Mouse (Mus musculus) forebrain, embryonic 10.5 days (tissue): ENCODE measurements at regions not wholly inside any gene's neighbourhood (a gene's known extent, or its start where the extent isn't known, plus 50 kb on each side); places are given as distances from the start of the nearest gene placed in this dataset.

Experiments used
- DNase-seq: peaks from one replicate; pipeline ENCODE4 v3.0.0-alpha.2; 2017; ENCODE audit warnings: low spot score; ENCODE audit errors: extremely low spot score
- H3K27ac ChIP-seq: fragments of 300-500 bp; sonication (generic); 2 replicates; pipeline ENCODE4 v1.5.1; 2016; ENCODE audit warnings: mild to moderate bottlenecking
- H3K27me3 ChIP-seq: fragments of 300-500 bp; sonication (generic); 2 replicates; pipeline ENCODE4 v1.6.1; 2016; ENCODE audit warnings: mild to moderate bottlenecking; ENCODE audit not compliant: poor library complexity, severe bottlenecking
- H3K36me3 ChIP-seq: fragments of 300-500 bp; sonication (generic); replicated peaks from 2 replicates; pipeline ENCODE4 v1.6.1; 2016; ENCODE audit warnings: mild to moderate bottlenecking, moderate library complexity
- H3K4me1 ChIP-seq: fragments of 300-500 bp; sonication (generic); 2 replicates; pipeline ENCODE4 v1.6.1; 2016
- H3K4me3 ChIP-seq: fragments of 300-500 bp; sonication (generic); 2 replicates; pipeline ENCODE4 v1.5.1; 2016; ENCODE audit warnings: mild to moderate bottlenecking, moderate library complexity
- H3K9me3 ChIP-seq: fragments of 300-500 bp; sonication (generic); 2 replicates; pipeline ENCODE4 v1.6.1; 2016; ENCODE audit warnings: mild to moderate bottlenecking, moderate library complexity
- WGBS: fragments of 180-500 bp; shearing (Covaris S2); methylation state at CpG from one replicate; pipeline ENCODE4 v1.1.7; 2016; 5-methylcytosine and 5-hydroxymethylcytosine counted together

DNA sequence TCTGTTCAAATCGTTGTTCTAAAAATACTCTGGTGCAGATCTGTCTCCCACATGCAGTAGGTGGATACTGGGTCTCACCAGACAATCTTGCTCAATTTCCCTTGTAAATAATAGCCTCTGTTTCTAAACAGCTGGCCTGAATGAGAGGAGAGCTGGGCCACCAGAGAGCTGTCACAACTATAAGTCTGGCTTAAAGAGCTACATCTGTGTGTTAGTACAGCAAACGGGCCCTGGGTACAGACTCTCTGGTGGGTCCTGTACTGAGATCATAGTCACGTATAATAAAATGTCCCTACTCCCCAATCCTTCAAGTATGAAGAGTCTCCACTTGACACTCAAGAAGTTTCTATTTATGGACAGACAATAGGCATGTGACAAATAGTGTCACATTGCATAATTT lies 375.7 kb upstream of the Noct start:
- no peak for DNase-seq
- 90% methylated on average over 3 of the region's 3 CpGs for WGBS
- H3K4me1 ChIP-seq, result peaks cover 13% of the 10 kb centered on the region
- no peak overlapping the region for H3K4me3 ChIP-seq
- no peaks in the 10 kb centered on the region for H3K9me3 ChIP-seq
- H3K27ac ChIP-seq, result no peak overlapping the region
- H3K27me3 ChIP-seq, result no peaks in the 10 kb centered on the region
- H3K36me3 ChIP-seq, result no peaks in the 10 kb centered on the region

DNA sequence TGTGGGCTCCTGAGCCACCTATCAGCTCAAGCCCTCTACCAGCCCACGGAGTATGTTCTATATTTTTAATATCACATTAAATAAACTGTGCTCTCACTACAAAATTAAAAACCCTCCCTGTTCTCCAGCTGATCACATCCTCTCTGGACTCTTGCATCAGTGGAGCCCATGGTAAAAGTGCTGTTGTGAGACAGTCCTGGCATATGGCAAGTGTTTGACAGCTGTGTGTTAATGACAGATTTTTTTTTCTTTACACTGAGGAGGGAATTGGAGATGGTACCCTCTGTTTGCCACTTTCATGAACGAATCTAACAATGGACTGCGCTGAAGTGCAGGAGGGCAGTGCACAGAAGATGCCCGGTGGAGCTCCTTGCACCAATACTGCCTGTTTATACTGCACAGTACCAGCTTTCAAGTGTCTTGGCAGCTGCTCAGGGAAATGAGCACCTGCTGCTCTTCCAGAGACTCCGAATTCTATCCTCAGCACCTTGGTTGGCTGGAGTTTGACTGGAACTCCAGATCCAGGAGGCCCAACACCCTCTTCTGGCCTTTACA lies 373.1 kb upstream of the Noct start:
- H3K27me3 ChIP-seq, result no peaks in the 10 kb centered on the region
- no peak for DNase-seq
- H3K4me3 ChIP-seq, result no peak overlapping the region
- 89% methylated on average over 5 of the region's 5 CpGs for WGBS
- H3K27ac ChIP-seq, result no peak overlapping the region
- H3K4me1 ChIP-seq, result peaks cover 7% of the 10 kb centered on the region
- H3K9me3 ChIP-seq, result no peaks in the 10 kb centered on the region
- H3K36me3 ChIP-seq, result no peaks in the 10 kb centered on the region

DNA sequence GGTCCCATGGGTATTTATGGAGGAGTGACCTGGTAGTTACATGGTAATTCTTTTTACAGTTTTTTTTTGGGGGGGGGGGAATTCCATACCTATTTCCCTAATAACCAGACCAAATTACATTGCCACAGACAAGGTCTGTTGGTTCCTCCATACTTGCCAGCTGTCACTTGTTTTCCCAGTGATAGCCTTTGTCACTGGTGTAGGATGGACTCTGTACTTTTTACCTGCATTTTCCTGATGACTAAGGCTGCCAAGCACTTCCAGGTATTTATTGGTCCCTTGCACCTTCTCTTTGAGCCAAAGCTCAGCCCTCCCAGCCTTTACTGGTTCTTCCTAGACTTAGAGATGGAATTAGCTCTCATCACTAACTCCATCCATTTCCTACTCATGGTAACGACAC lies 357.1 kb upstream of the Noct start:
- Histone ChIP-seq H3K4me1 (no peaks in the 10 kb centered on the region), H3K27ac (no peak overlapping the region), H3K4me3 (no peak overlapping the region), H3K9me3 (no peaks in the 10 kb centered on the region), H3K36me3 (no peaks in the 10 kb centered on the region), H3K27me3 (no peaks in the 10 kb centered on the region)
- WGBS, result 96% methylated on average over 1 of the region's 1 CpGs
- DNase-seq, result no peak

DNA sequence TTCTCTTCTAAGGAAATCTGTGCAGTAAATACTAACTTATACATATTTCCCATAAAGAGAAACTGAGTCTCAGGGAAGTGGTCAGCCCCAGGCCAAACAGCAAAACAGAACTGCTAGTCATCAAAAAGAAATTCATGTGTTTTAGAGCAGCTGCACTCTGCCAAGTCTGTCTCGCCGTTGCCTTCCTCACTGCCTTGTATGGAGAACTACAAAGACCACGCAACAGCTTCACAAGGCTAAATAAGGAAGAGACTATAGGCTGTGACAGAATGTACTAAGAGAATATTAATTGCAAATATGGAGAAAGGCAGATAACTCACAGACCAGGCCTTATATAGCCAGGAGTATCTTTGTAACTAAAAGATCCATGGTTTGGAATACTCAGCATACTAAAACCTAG lies 355.0 kb upstream of the Noct start:
- Histone ChIP-seq H3K9me3 (no peaks in the 10 kb centered on the region), H3K4me3 (no peak overlapping the region), H3K4me1 (no peaks in the 10 kb centered on the region), H3K27ac (no peak overlapping the region), H3K36me3 (no peaks in the 10 kb centered on the region), H3K27me3 (no peaks in the 10 kb centered on the region)
- no peak for DNase-seq
- 98% methylated on average over 3 of the region's 3 CpGs for WGBS

DNA sequence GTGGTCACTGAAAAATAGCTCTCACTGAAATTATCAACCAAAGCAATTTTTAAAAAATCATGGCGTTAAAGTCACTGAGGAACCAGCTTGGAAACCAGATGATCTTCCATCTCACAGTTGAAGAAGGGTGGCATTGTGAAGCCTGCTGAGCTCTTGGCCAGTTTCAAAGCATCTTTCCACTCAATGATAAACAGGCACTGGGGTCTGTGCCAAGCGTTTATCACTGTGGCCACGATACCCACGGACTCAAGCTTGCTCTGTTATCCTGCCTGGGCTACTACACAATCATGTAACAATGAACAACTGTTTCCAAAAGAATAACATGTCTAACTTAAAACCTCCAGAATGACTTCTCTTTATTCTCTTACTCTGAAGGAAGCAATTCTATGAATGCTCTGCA lies 345.2 kb upstream of the Noct start:
- no peaks in the 10 kb centered on the region; the same call in 1 of the 2 replicates for H3K27me3 ChIP-seq
- no peak overlapping the region for H3K4me3 ChIP-seq
- 92% methylated on average over 4 of the region's 4 CpGs for WGBS
- H3K36me3 ChIP-seq, result no peaks in the 10 kb centered on the region
- no peak for DNase-seq
- peaks cover 21% of the 10 kb centered on the region for H3K4me1 ChIP-seq
- H3K9me3 ChIP-seq, result no peaks in the 10 kb centered on the region
- H3K27ac ChIP-seq, result no peak overlapping the region

DNA sequence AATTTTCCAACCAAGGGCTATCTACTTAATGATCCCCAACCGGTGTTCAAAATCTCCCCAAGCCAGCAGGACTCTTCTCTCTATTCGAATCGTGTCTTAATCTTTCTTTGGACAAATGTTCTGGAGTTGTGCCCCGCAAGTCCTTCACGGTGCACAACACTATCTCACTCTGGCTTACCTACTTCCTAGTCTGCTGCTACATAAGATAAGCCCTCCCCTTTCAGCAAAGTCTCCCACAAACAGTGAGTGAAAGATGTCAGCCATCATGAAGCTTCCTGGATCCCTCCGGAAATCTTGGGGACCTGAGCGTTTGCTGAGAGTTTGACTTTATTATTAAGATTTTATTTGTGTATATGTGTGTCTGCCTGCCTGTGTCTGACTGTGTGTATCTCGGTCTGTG lies 344.7 kb upstream of the Noct start:
- Histone ChIP-seq H3K36me3 (no peaks in the 10 kb centered on the region), H3K27me3 (no peaks in the 10 kb centered on the region; the same call in 1 of the 2 replicates), H3K27ac (no peak overlapping the region), H3K4me3 (no peak overlapping the region), H3K4me1 (peaks cover 21% of the 10 kb centered on the region), H3K9me3 (no peaks in the 10 kb centered on the region)
- WGBS, result 92% methylated on average over 8 of the region's 8 CpGs
- DNase-seq, result no peak

DNA sequence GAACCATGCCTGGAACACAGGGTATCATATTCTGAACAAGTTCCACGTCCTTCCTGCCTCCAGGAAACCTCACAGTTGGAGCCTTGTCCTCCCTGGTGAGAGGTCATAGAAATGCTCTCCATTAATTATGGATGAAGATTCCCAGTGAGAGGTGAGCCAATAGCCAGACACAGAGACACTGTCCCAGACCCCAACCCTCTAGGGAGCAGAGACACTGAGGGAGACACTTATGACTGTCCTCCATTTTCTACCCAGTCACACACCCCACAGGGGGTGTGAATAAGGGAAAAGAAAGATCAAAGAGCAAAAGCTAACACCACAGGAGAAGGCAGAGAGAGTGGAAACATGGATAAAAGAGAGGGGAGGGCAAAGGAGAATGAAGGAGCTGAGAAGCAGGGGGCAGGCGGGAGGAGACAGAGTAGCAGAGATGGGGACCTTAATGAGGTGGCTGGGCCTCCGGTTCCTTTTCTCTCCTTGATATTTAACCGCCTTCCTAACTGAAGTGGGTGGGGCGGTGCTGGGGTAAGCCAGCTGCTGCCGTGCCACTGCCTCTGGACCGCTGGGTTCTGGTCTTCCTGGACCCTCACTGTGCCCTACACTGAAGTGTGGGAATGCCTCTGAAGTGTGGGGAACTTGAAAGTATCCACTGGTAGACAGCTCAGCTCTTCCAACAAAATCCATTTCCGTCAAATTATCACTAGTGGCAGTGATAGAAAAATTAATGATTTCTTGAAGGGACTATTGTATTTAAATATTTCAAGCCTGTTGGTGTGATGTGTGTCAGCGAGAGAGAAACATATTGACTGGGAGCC lies 342.6 kb upstream of the Noct start:
- Histone ChIP-seq H3K4me3 (peak overlapping the region; percentile 19), H3K27ac (peak overlapping the region; percentile 81), H3K4me1 (peaks cover 21% of the 10 kb centered on the region), H3K9me3 (no peaks in the 10 kb centered on the region), H3K36me3 (no peaks in the 10 kb centered on the region), H3K27me3 (no peaks in the 10 kb centered on the region; the same call in 1 of the 2 replicates)
- DNase-seq, result peak; percentile 30
- 10% methylated on average over 9 of the region's 9 CpGs for WGBS

DNA sequence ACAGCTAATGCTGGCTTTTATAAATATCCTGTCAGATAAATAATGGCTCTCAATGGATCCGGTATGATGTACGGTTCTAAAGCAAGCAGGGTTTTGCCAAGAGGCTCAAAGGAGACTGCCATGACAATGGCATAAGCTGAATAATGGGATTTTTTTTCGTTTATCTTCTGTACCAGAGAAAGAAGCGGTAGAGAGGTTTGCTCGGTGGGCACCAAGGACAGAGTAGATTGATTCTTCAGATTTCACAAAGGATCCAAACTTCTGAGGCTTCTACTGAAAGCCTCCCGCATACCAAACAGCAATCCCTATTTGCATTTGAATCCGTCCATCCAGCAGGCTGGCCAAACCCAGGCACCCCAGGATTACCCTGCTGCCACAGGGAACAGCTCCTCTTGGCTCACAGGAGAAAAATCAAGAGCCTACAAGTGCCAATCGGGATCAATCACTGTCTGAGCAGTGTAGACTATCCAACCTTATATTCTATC lies 342.0 kb upstream of the Noct start:
- WGBS, result 7% methylated on average over 8 of the region's 8 CpGs
- Histone ChIP-seq H3K36me3 (no peaks in the 10 kb centered on the region), H3K27ac (peak overlapping the region; percentile 81), H3K4me1 (peaks cover 26% of the 10 kb centered on the region), H3K27me3 (no peaks in the 10 kb centered on the region; the same call in 1 of the 2 replicates), H3K4me3 (peak overlapping the region; percentile 19; the same call in 1 of the 2 replicates), H3K9me3 (no peaks in the 10 kb centered on the region)
- DNase-seq, result no peak

DNA sequence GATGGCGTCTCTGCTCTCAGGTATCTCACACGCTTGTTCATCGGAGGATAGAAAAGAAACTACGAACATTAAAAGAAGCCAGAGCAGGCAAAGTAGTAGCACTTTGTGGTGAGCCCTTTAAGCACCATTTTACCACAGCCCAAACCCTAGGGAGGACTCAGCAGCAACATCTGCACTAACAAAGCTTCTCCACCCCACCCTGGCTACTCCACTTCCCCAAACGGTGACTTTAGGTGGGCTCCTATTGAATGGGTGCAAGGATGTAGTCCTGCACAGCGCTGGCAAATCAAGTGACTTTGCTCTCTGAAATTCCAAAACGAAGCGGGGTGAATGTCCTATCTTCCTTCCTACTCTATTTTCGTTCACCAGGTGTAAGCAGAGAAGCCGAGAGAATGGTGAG lies 337.9 kb upstream of the Noct start:
- H3K27me3 ChIP-seq, result no peaks in the 10 kb centered on the region
- no peaks in the 10 kb centered on the region for H3K36me3 ChIP-seq
- no peak overlapping the region for H3K27ac ChIP-seq
- 91% methylated on average over 10 of the region's 10 CpGs for WGBS
- no peaks in the 10 kb centered on the region for H3K9me3 ChIP-seq
- DNase-seq, result no peak
- H3K4me3 ChIP-seq, result no peak overlapping the region
- H3K4me1 ChIP-seq, result peaks cover 22% of the 10 kb centered on the region

DNA sequence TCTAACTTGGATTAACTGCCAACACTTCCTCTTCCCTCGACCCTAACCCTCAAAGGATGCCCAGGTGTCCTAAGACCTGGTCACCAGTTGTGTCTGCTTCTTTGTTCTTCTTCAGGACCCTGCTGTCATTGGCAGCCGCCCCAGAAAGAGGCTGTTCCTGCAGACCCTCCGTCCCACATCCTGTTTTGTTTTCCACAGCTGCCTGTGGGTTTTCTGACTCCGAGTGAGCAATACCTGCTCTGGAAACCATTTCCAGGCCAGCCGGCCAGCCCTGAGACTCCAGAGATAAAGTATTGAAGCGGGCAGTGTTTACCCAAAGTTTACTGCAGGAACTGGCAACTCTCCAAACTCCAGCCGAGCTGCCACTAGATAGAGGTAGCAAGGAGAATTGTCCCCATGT lies 337.2 kb upstream of the Noct start:
- Histone ChIP-seq H3K27me3 (no peaks in the 10 kb centered on the region), H3K9me3 (no peaks in the 10 kb centered on the region), H3K4me1 (peaks cover 16% of the 10 kb centered on the region), H3K27ac (no peak overlapping the region; the same call in 1 of the 2 replicates), H3K36me3 (no peaks in the 10 kb centered on the region), H3K4me3 (no peak overlapping the region)
- 61% methylated on average over 7 of the region's 7 CpGs for WGBS
- no peak for DNase-seq

DNA sequence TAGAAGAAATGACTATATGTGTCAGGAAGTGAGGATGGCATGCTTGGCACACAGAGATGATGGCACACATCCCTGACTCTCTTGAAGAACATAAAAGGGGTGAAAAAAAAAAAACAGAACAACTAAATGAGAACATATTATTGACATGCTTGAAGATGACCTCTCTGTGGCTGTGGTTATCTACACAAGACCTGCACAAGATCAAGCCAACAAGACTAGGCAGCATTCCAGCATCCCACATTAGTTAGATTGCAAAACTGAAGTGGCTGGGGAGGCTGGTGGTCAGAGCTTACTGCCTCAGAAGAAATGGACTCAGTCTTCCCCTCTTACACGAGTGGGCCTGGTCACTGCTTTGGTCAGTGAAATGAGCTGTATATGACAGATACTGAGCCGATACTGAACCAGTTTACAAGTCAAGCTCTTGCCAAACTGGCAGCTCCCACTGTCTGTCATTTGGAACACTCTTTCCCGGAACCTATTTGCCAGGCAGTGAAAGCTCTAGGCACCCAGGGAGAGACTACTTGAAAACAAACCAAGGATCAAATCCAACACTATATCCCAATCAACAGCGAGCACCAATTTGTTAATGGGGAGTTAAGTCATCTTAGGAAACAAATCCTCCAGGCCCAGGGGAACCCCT lies 335.6 kb upstream of the Noct start:
- peaks cover 5% of the 10 kb centered on the region for H3K4me1 ChIP-seq
- H3K9me3 ChIP-seq, result no peaks in the 10 kb centered on the region
- no peak overlapping the region for H3K4me3 ChIP-seq
- H3K27ac ChIP-seq, result no peak overlapping the region
- H3K36me3 ChIP-seq, result no peaks in the 10 kb centered on the region
- no peak for DNase-seq
- H3K27me3 ChIP-seq, result no peaks in the 10 kb centered on the region
- 97% methylated on average over 4 of the region's 4 CpGs for WGBS

DNA sequence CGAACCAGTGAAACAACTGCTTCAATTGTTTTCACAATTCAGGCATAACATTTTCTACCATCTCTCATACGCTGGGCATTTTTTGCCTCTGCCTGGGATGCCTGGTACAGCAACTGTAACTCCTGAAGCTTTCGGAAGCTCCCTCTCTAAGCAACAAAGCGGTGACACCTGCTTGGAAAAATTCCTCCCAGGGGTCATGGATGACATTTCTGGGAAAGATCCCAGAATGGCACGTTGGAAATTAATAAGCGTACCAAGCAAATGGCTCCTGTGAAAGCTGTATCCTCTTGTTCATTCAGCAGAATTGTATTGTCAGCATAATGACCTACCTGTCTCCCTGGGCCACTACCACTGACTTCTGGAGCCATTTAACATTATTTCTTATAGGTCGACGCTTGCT lies 333.7 kb upstream of the Noct start:
- H3K27ac ChIP-seq, result no peak overlapping the region
- DNase-seq, result no peak
- H3K4me1 ChIP-seq, result peaks cover 5% of the 10 kb centered on the region
- no peaks in the 10 kb centered on the region for H3K9me3 ChIP-seq
- no peaks in the 10 kb centered on the region for H3K36me3 ChIP-seq
- H3K4me3 ChIP-seq, result no peak overlapping the region
- H3K27me3 ChIP-seq, result no peaks in the 10 kb centered on the region
- WGBS, result 91% methylated on average over 8 of the region's 8 CpGs

DNA sequence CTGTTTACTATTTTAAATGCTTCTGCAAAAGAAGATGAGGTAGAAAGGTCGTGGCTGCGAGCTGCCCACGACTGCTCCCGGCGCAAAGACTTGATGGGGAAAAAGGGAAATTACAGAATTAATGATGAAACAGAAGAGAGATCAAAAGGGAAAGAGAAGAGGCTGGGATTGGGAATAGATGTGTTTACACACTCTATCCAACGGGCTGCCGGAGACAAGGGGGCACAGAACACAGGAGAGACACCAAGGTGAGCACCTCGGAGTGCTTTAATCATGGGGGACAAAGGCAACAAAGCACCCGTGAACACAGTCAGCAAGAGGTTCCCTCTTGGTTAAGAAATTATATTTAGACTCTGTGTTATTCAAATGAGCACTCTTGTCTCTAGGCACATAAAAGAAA lies 326.1 kb upstream of the Noct start:
- Histone ChIP-seq H3K27ac (0 out of 2 replicates have a peak overlapping the region, but pooled peaks have one; percentile 46), H3K4me3 (no peak overlapping the region), H3K27me3 (0 out of 2 replicates have a peak, but pooled peaks cover 6% of the 10 kb centered on the region), H3K4me1 (peaks cover 14% of the 10 kb centered on the region; the same call in 1 of the 2 replicates), H3K9me3 (no peaks in the 10 kb centered on the region), H3K36me3 (no peaks in the 10 kb centered on the region)
- WGBS, result 85% methylated on average over 9 of the region's 9 CpGs
- DNase-seq, result no peak
